Mouse (Mus musculus) erythroblast, embryonic 14.5 days (primary cell): ENCODE measurements around the gene Smim10l1. TPM values are rescaled to one million over a fixed set of nuclear protein-coding genes. Genes with fewer than 3 reads are reported as not detected.

Experiments
- H3K27me3 ChIP-seq: 2 replicates; pipeline ENCODE4 v1.6.1; 2012; ENCODE audit warnings: inconsistent platforms; ENCODE audit not compliant: control insufficient read depth
- H3K36me3 ChIP-seq: 2 replicates; pipeline ENCODE4 v1.6.1; 2012; ENCODE audit warnings: mild to moderate bottlenecking, inconsistent platforms; ENCODE audit not compliant: control insufficient read depth
- H3K4me1 ChIP-seq: 2 replicates; pipeline ENCODE4 v1.6.1; 2012; ENCODE audit warnings: inconsistent platforms; ENCODE audit not compliant: control insufficient read depth
- H3K4me3 ChIP-seq: replicated peaks from 2 replicates; pipeline ENCODE3; 2012; ENCODE audit warnings: moderate library complexity, mild to moderate bottlenecking, inconsistent platforms
- H3K9me3 ChIP-seq: 2 replicates; pipeline ENCODE4 v1.6.1; 2012; ENCODE audit warnings: low read length, inconsistent platforms, mixed read lengths; ENCODE audit not compliant: control insufficient read depth
- GATA1 ChIP-seq: IDR thresholded peaks from 2 replicates; pipeline ENCODE4 v1.6.1; 2012; ENCODE audit warnings: low read length, inconsistent platforms, mixed read lengths
- TAL1 ChIP-seq: IDR thresholded peaks from 3 replicates; pipeline ENCODE4 v1.6.1; 2012; ENCODE audit warnings: low read length, inconsistent platforms, mixed read lengths
- polyA plus RNA-seq: library from polyadenylated mRNA; stranded (reverse); fragments of >175 nt; gene quantifications from 2 replicates; pipeline ENCODE4 v1.2.3, GENCODE M21; 2012

The Smim10l1 gene
- polyA plus RNA-seq, result 0.34 and 0.82 TPM in 2 replicates

GRCm38 (mm10) chr6:133104609-133104921, at the start of gene Smim10l1:
TSS of gene Smim10l1 (plus strand) at chr6:133104909.
- peaks cover 12% of the 10 kb centered on the region for H3K4me1 ChIP-seq
- no peaks in the 10 kb centered on the region for H3K36me3 ChIP-seq
- H3K9me3 ChIP-seq, result no peaks in the 10 kb centered on the region
- TF ChIP-seq GATA1 (no peak), TAL1 (no peak)
- H3K27me3 ChIP-seq, result no peaks in the 10 kb centered on the region
- peak within 1 kb of the TSS; percentile 95 for H3K4me3 ChIP-seq

GRCm38 (mm10) chr6:133055716-133056115, 49.0 kb upstream of the Smim10l1 start, which contains the start of gene Tas2r140:
TSS of gene Tas2r140 (minus strand) at chr6:133055816.
- H3K36me3 ChIP-seq, result no peaks in the 10 kb centered on the region
- no peaks in the 10 kb centered on the region; the same call in 1 of the 2 replicates for H3K9me3 ChIP-seq
- TF ChIP-seq GATA1, result no peak
- no peak for TF ChIP-seq TAL1
- H3K4me1 ChIP-seq, result no peaks in the 10 kb centered on the region
- H3K4me3 ChIP-seq, result no peak within 1 kb of the TSS
- H3K27me3 ChIP-seq, result no peaks in the 10 kb centered on the region

GRCm38 (mm10) chr6:133092226-133092625, 12.5 kb upstream of the Smim10l1 start:
- Histone ChIP-seq H3K36me3 (no peaks in the 10 kb centered on the region), H3K4me1 (no peaks in the 10 kb centered on the region), H3K27me3 (no peaks in the 10 kb centered on the region), H3K4me3 (no peak overlapping the region), H3K9me3 (peaks cover 5% of the 10 kb centered on the region; the same call in 1 of the 2 replicates)
- TF ChIP-seq TAL1 (no peak), GATA1 (no peak)

GRCm38 (mm10) chr6:133102430-133102829, 2.3 kb upstream of the Smim10l1 start:
- H3K4me1 ChIP-seq, result peaks cover 12% of the 10 kb centered on the region
- H3K9me3 ChIP-seq, result no peaks in the 10 kb centered on the region
- no peak overlapping the region for H3K4me3 ChIP-seq
- H3K27me3 ChIP-seq, result no peaks in the 10 kb centered on the region
- H3K36me3 ChIP-seq, result no peaks in the 10 kb centered on the region
- TF ChIP-seq TAL1, result no peak
- no peak for TF ChIP-seq GATA1

- Histone ChIP-seq H3K27me3 (no peaks in the 10 kb centered on the region), H3K36me3 (peaks cover 2% of the 10 kb centered on the region; the same call in 1 of the 2 replicates), H3K4me1 (peaks cover 12% of the 10 kb centered on the region), H3K9me3 (no peaks in the 10 kb centered on the region), H3K4me3 (peak overlapping the region; percentile 95)
- TF ChIP-seq GATA1 (no peak), TAL1 (no peak)
These were observed 482 bp downstream of the Smim10l1 start for GRCm38 (mm10) chr6:133104922-133105859.

Other genes starting within 250 kb of the Smim10l1 start
- not detected in 2 replicates for gene Tas2r116, start 249.5 kb upstream of the Smim10l1 start, polyA plus RNA-seq
- not detected in 2 replicates for gene Tas2r110, start 236.9 kb upstream of the Smim10l1 start, polyA plus RNA-seq
- not detected in 2 replicates for gene Tas2r113, start 211.9 kb upstream of the Smim10l1 start, polyA plus RNA-seq
- gene Tas2r125, start 195.3 kb upstream of the Smim10l1 start, polyA plus RNA-seq, result not detected in 2 replicates
- gene Tas2r129, start 153.8 kb upstream of the Smim10l1 start, polyA plus RNA-seq, result not detected in 2 replicates
- not detected in 2 replicates for gene Tas2r131, start 147.0 kb upstream of the Smim10l1 start, polyA plus RNA-seq
- not detected in 2 replicates for gene Tas2r109, start 123.9 kb upstream of the Smim10l1 start, polyA plus RNA-seq
- gene Tas2r103, start 67.8 kb upstream of the Smim10l1 start, polyA plus RNA-seq, result not detected in 2 replicates
- not detected in 2 replicates for gene Tas2r140, start 49.1 kb upstream of the Smim10l1 start, polyA plus RNA-seq
- not detected in 2 replicates for gene 5530400C23Rik, start 187.3 kb downstream of the Smim10l1 start, polyA plus RNA-seq